In genomic region chr8:101591115-101591514, GRCm38 (mm10) we compare ENCODE assay signal across 17 mouse cellular contexts.
"Had no signal": no experiment of that assay in that cellular context is flagged by ENCODE, and none has a peak within 500 bp of the region (broad histone marks: within the 10 kb centered on the region; RNA-seq: fewer than 3 reads in every experiment).

No protein-coding gene starts in this region.

- H3K4me2 ChIP-seq: kidney, embryonic 15.5 days; limb, embryonic 13.5 days; liver, embryonic 13.5 days; midbrain, embryonic 11.5 days; midbrain, embryonic 15.5 days; neural tube, embryonic 13.5 days had no signal

- H3K9me3 ChIP-seq: kidney, embryonic 15.5 days; limb, embryonic 10.5 days; limb, embryonic 13.5 days; liver, embryonic 13.5 days; midbrain, embryonic 15.5 days; neural tube, embryonic 13.5 days had no signal

- H3K9ac ChIP-seq: kidney, embryonic 15.5 days; limb, embryonic 13.5 days; liver, embryonic 13.5 days; midbrain, embryonic 15.5 days; neural tube, embryonic 13.5 days had no signal

- DNase-seq: kidney, adult 8-10 months; kidney, postnatal 10 days; kidney, postnatal 36 days; liver, embryonic 13.5 days; lung, adult 2 months; lung, postnatal 14 days; lung, postnatal 4 days; retina, postnatal 1 day; thymus, adult 18-20 months; thymus, postnatal 36 days had no signal

- H3K36me3 ChIP-seq: kidney, embryonic 15.5 days; limb, embryonic 10.5 days; limb, embryonic 13.5 days; liver, embryonic 13.5 days; midbrain, embryonic 15.5 days; neural tube, embryonic 13.5 days had no signal

- H3K27ac ChIP-seq: kidney, embryonic 15.5 days; limb, embryonic 10.5 days; limb, embryonic 13.5 days; liver, embryonic 13.5 days; midbrain, embryonic 15.5 days; neural tube, embryonic 13.5 days had no signal

- H3K4me1 ChIP-seq: kidney, embryonic 15.5 days; limb, embryonic 10.5 days; limb, embryonic 13.5 days; liver, embryonic 13.5 days; midbrain, embryonic 15.5 days; neural tube, embryonic 13.5 days had no signal

- H3K4me3 ChIP-seq: kidney, embryonic 15.5 days; limb, embryonic 10.5 days; limb, embryonic 13.5 days; liver, embryonic 13.5 days; midbrain, embryonic 15.5 days; myocyte; neural tube, embryonic 13.5 days had no signal

- H3K27me3 ChIP-seq: kidney, embryonic 15.5 days; limb, embryonic 13.5 days; liver, embryonic 13.5 days; midbrain, embryonic 15.5 days; neural tube, embryonic 13.5 days had no signal

- ATAC-seq: midbrain, embryonic 15.5 days had no signal
